Mouse (Mus musculus): Measurements from ENCODE around the gene Me3. TPM values are rescaled to one million over a fixed set of nuclear protein-coding genes. Genes with fewer than 3 reads are reported as not detected.

Me3 gene
- total RNA-seq (2014; fragmentation: Nextera tagmentation) (not detected in 2 replicates), total RNA-seq (2017) (not detected in 2 replicates)

DNA sequence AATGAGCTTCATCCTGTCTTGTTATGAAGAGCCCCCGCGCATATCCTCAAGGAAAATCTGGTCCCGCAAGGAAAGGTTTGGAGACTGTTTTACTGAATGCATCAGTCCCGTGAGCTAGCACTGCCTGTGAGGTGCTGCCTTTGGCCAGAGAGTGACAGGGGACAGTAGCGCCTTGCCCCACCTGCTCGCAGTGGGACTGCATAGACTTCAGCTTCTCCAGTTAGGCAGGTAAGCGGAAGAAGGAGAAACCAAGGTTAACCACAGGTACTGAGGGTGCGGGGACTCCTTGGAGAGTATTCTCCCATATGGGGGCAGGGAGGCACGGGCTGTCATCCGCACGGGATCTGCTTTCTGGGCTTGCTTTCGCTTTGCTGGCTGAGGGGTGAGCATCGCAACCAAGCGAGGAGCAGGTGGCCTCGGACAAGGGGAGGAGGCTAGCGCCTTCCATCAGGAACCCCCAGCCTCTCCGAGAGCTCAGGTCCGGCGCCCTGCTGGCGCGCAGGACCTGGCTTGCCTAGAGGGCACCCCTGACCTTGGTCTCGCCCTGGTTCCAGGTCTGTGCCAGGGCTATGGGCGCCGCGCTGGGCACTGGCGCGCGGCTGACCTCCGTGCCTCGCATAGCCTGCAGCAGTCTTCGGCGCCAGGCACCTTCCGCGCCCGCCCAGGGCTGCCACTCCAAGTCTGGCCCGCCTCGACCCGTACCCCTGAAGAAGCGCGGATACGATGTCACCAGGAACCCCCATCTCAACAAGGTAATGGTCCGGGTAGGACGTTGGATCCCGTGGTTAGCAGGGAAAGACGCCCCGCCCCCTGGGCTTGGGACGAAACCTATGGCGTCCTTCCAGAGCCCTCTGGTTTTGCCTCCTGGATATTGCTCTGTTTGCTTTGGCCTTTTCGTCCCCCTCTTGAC, at the start of gene Me3:
Gene Me3, plus strand, starts transcription at position 51 of the 910 bp plus-strand sequence.
- ATAC-seq (replicated peaks; ENCODE audit: poor library complexity, severe bottlenecking), result peak; percentile 50; the same call in 1 of the 2 replicates

DNA sequence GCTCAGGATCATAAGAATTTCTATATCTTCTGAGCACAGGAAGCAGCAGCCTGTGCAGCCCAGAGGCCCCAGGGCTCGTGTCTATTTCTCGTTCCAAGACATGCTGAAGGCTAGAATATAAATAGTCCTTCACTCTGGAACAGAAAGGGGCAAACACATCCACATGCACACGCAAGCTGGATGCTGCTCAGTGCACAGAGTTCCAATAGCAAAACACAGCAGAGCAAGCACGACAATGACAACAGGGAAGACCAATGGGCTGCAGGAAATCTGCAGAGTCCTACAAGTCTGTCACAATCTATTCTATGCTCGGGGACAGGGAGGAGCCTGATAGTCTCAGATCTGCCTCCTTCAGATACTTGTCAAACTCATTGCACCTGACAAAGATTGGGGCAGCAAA, 42.2 kb upstream of the Me3 start:
- no peak for ATAC-seq (replicated peaks; ENCODE audit: poor library complexity, severe bottlenecking)

DNA sequence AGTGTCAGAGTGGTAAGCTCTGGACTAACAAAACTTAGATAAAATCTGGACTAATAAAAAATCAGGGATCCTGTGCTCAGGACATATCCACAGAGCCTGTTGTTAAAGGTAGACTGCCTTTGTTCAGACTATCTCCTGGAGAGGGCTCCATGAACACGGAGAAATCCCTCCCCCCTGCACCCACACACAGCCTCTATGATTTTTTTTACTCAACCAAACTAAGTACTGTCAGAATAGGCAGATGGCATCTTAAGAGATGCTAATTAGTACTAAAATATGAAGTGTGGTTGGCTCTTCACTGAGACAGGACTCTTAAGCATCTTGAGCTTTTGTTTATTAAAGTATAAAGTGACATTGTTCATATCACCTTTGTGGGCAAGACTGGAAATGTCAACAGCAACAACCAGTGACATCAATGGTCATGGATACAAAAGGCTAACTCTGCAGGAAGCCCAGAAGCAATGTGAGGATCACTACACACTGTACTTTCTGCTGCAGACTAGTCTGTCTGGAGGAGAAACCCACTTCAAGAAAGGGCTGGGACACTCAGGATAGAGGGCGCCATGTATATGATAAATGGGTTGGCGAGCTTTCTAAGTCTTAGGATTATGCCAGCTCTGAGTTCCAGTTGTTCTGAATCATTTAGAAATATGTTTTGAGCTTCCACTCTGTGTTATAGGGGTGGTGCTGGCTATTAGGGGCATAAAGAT, 41.5 kb upstream of the Me3 start:
- ATAC-seq (replicated peaks; ENCODE audit: poor library complexity, severe bottlenecking), result no peak

DNA sequence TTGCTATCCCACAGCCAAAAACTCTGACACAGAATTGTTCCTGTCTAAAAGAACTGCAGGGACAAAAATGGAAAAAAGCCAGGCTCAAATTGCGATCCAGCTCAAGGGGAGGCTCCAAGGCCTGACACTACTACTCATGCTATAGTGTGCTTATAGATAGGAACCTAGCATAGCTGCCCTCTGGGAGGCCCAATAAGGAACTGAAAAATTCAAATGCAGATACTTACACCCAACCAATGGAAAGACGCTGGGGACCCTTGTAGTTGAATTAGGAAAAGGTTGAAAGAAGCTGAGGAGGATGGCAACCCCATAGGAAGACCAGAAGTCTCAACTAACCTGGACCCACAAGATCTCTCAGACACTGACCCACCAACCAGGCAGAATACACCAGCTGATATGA, 36.4 kb upstream of the Me3 start:
- no peak for ATAC-seq (replicated peaks; ENCODE audit: poor library complexity, severe bottlenecking)

DNA sequence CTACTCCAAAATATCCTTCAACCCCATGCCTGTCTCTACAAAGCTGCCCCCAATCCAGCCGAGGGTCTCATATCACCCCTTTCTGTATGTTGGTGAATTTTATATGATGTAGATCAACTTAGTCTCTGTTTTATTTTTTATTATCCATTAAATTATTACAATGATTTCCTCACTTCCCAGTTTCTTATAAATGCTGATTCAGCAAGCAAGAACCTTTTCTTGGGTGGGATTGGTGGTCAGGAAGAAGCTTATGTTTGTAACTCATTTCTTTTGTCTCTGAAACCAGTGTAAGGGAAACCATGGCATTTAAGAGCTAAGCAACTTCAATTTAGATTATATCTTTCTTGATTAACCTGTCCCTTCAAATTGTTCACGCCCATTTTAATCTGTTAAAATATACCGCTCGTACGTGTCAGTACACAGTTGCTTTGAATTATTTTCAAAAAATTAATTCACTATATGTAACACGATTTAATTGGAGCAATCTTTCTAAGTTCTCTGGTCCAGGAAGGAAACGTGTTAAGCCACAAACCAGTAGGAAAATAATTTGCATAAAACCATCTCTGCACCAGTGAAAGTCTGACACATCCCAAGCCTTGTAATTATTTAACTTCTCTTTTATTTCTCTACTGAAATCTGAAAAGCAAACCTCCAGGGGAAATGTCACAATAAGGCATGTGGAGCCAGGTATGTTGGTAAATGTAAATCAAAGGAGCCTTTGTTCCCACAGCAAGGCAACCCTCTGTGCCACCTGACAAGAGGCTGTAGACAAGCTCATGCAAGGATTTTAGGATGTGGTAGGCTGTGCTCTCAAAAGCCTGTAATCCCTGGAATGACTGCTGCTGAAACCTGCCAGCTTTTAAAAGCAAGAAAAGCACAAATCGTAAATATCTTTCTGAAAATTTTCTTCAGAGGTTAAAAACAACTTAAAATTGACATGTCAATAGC, 26.3 kb upstream of the Me3 start:
- no peak for ATAC-seq (replicated peaks; ENCODE audit: poor library complexity, severe bottlenecking)

DNA sequence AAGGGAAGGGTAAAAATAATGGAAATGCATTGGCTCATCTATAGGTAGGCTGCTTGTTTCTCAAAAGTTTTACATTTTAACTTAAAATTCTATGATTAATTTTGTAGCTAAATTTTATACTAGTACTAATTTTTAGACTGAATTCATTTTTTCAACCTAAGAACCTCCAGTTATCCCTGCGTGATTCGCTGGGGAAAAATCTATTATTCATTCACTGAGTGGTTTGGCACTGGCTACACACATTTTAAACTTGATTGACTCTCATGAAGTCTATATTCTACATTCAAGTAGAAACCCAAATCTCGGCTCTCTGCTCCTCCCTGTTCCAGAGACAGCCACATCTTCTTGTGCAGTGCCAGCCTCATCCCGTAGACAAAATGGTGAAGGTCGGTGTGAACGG, 24.9 kb upstream of the Me3 start:
- ATAC-seq (replicated peaks; ENCODE audit: poor library complexity, severe bottlenecking), result no peak

DNA sequence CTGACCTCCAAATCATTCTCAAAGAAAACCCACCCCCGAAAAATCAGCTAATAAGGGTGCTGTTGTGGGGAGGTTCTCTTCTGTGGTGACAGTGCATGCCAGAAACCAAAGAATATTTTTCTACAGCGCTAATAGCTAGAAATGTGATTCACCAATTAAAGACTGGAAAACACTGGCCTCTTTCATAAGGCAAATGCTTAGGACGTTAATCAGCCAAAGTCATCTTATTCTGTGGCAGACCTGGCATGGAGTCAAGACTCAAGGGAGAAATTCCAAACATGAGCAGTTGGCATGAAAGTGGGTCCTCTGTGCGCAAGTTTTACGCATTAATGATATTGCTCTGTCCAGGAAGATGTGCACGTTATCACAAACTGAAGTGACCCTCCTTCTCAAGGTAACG, 21.0 kb upstream of the Me3 start:
- ATAC-seq (replicated peaks; ENCODE audit: poor library complexity, severe bottlenecking), result no peak

DNA sequence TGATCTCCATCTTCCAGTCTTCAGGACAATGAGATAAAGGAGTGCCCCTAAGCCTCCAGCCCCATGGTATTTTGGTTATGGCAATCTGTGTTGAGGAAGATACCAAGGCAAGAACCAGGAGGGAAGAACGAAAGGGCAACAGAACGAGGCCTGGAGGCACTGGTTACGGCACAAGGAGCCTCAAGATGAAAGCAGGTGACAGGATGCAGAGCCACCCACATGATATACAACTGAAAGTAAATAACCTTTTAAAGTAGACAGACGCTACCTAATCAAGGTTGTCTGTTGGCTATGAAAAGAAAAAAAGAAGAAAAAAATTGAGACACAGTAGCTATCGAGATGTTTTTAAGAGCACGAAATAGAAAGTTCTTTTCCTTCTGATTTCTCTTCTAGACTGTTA, 16.0 kb upstream of the Me3 start:
- ATAC-seq (replicated peaks; ENCODE audit: poor library complexity, severe bottlenecking), result no peak

DNA sequence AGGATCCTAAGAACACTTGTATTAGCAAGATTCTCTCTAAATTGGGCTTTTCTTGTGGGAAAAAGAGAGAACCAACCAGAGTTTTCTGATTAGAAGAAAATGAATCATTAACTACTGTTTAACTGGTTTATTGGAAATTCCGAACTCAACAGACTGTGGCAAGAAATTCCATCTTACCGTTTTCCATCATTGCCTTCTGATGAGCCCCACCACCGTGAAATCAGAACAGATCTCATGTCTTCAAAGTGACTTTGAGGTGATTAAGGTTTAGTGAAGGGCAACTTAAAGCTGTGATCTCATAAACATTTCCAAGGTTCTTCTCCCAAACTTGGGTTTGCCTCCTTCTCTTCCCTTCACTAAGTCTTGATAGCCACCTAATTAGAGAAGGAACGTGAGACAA, 8.9 kb upstream of the Me3 start:
- ATAC-seq (replicated peaks; ENCODE audit: poor library complexity, severe bottlenecking), result no peak

DNA sequence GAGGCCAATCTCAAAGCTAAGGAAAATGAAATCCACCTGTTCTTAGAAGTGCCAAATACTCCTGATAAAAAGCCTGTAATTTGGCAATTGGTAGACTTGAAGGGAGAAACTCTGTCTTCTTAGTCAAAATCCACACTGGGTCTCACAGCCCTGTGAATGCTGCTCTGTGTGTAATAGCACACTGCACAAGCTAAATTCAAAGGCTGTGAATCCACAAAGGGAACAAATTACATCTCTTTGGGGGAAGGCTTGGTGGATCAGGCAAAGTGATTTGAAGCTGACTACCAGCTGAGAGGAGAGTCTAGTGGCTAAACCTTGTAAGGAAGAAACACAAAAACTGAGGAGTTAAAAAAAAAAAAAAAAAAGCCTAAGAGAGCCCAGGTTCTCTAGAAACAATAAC, 4.8 kb upstream of the Me3 start:
- no peak for ATAC-seq (replicated peaks; ENCODE audit: poor library complexity, severe bottlenecking)

DNA sequence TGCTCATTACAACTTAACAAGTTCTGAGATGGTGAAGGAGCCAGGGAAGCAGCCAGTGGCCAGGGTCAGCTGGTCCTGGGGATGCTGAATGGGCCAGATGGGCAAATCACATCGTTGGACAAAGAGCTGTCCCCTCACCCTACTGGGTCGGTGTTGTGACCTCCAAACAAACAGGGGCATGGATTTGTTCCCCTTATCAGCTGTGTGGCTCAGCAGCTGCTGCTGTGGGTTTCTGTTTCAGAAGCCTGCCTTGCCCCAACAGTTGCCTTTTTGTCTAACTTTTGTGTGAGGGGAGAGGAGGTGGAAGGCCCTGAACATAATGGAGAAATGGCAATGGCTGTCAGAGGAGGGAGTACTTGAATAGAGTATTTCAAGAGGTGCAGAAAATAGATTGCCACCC, 4.2 kb upstream of the Me3 start:
- no peak for ATAC-seq (replicated peaks; ENCODE audit: poor library complexity, severe bottlenecking)

DNA sequence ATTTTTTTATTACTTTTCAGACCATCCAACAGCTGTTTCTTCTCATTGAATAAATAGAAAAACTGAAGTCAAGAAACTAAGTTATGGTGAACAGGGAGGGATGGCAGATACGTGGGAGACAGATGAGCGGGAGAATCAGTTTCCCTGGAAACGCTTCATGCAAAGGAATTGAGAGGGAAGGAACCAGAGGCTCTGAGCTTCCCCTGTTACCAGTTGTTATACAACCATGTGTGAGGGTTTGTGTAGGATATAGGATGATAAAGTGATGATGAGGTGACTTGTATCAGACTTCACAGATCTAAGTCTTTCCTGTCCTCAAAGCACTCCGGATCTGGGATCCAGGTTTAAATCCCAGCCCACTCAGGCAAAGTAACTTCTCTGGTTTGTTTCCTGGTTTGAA, 3.2 kb upstream of the Me3 start:
- ATAC-seq (replicated peaks; ENCODE audit: poor library complexity, severe bottlenecking), result no peak

DNA sequence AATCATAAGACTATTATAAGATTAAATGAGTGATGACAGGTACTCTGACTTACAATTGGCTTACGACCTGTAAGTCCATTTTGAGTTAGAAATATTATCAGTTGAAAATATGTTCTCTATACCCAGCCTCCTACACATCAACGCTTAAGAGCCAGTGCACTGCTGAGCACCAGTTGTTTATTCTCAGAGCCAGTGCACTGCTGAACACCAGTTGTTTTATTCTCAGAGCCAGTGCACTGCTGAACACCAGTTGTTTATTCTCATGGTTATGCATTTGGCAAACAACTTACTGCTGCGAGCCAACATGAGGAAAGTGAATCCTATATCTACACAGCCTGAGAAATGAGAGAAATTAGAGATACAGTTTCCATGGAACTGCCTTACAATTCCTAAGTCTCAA, 2.3 kb upstream of the Me3 start:
- no peak for ATAC-seq (replicated peaks; ENCODE audit: poor library complexity, severe bottlenecking)

DNA sequence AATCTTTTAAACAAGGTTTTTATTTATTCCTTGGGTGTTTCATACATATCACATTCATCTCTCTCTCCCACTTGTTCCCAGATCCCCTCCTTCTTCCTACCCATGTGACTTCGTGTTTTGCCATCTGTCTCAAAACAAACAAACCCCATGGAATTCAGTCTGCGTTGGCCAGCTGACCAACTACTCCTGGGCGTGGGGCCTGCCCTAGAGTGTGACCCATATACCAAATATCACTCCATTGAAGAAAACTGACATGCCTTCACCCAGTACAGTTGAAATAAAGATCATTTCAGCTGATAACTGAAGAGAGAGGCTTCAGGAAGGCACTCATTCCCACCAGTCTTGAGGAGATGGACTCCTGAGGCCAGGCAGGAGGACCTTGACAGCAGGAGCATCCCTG, 1.4 kb upstream of the Me3 start:
- ATAC-seq (replicated peaks; ENCODE audit: poor library complexity, severe bottlenecking), result no peak

DNA sequence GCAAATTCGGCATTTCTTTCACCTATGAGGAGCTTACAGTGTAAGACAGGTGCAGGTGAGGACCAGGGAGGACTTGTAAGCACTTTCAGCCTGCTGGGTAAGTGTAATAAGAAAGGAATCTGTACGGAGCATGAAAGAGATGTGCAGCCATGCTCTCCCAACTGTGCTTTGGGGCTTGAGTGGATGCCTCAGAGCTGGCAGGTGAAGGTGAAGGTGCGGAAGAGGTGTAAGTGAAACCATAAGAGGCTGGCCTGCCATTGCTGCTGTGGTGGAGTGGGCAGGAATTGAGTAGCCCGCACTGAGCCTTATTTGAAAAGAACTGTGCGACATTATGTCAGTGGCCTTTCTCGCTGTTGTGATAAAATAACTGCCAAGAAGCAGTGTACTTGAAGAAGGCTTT, 8.3 kb downstream of the Me3 start:
- ATAC-seq (replicated peaks; ENCODE audit: poor library complexity, severe bottlenecking), result no peak

DNA sequence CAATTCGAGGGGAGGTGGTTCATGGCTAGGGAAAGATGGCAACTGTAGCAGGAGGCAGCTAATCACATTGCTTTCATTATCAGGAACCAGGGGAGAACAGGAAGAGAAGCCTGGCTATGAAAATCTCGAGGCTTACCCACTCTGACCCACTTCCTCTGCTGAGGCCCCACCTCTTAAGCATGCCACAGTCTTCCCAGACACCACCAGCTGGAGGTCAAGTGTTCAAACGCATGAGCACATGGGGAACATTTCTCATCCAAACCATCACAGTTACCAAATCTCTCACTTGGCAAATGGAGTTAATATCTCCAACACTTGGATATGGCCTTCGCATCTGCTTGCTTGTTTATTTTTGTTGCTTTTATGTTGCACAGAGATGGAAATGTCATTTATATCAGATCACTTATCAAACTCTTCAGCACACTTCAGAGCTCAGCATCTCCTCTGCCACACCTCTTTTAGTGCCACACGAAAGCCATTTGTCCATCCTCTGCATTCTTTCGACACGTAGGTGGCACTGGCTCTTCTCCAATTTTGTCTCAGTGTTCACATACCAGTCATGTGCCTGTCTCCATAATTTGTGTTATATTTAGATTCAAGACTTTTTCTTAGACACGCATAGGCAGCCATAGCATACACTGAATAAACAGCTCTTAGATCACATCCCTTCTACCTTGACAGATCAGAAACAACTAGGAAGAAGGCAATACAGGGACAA, 8.9 kb downstream of the Me3 start:
- no peak for ATAC-seq (replicated peaks; ENCODE audit: poor library complexity, severe bottlenecking)

DNA sequence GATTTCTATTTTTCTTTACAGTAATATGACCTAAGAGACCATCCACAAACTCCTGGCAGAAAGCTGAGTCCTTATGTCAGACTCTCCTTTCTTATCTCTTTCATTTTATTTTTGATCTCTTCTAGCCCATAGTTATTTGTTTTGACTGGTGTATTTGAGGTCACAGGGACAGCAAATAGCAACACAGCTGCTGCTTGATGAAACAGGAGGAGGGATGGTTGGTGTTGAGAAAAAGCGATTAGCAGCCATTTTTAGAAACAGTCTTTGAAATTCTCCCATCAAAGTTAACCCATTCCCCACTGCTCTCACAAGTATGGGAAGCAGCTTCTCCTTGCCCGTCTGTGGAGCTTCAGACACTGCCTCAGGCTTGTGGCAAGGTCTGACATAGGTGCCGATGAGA, 12.8 kb downstream of the Me3 start:
- no peak for ATAC-seq (replicated peaks; ENCODE audit: poor library complexity, severe bottlenecking)

DNA sequence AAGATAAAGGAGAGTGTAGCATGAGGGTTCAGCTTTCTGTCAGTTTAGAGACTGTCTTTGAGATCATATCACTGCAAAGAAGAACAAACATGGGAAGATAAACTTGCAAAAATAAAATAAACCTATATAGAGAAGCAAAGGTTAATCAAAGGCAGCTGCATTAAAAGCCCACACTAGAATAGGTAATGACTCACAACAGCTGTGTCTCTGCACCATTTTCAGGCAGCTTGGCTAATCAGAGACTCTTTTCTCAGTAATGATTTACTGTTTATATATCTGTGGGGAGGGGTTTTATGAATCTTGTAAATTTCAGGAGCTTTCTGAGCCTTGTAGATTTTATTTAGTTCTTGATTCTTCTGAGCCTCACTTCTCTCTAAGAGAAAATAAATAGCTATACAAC, 15.7 kb downstream of the Me3 start:
- ATAC-seq (replicated peaks; ENCODE audit: poor library complexity, severe bottlenecking), result no peak

DNA sequence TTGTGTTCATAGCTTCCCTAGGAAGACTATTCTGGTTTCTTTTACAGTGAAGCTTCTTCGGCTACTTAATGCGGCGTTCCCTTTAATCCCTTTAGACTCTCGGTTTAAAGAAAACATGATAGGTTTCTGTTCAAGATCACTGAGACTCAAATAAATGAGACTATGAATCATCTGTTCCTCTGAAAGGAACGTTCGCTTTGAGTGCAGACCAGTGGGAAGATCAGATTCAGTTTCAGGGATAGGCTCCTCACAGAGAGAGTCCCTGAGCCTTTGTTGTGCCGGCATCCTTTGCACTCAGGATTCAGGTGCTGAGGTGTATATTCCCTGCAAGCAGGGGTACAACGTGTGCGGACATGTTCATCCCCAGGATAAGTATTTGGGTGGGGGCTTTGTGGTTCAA, 25.0 kb downstream of the Me3 start:
- no peak for ATAC-seq (replicated peaks; ENCODE audit: poor library complexity, severe bottlenecking)

DNA sequence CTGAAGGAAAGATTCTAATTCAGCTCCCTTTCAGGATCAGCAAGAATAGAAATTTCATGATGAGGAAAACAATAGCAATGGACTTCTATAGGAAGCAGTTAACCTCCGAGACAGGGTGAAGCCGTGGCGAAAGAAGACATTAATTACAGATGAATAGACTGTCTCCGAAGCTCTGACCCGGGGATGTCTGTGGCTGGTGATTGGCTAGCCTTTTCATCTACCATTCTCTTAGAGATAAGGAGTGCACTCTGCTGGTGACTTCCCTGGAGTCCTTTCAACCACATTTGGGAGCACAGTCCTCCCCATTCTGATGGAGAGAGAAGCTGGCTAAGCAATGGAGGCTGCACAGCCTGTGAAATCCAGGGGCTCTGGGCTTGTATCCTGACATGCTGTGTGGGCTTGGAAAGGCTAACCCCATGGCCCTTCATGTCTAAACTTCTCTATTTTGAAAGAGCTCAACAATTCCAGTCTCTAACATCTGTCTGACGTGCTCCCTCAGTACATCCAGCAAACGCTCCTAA, 25.6 kb downstream of the Me3 start:
- no peak for ATAC-seq (replicated peaks; ENCODE audit: poor library complexity, severe bottlenecking)
